Mouse (Mus musculus): ENCODE measurements around the gene Abcf3. TPM values are rescaled to one million over a fixed set of nuclear protein-coding genes. Genes with fewer than 3 reads are reported as not detected.

The Abcf3 gene
- polyA plus RNA-seq, 1 experiment = 24.1 TPM

- peaks cover 30% of the 10 kb centered on the region for H3K4me1 ChIP-seq
- TF ChIP-seq FLI1 (IDR thresholded peaks at IDR 0.05; ENCODE audit: low read length) (no peak), GATA1 (IDR thresholded peaks at IDR 0.05; ENCODE audit: borderline replicate concordance, low read length) (no peak)
- H3K27me3 ChIP-seq (replicated peaks) = no peaks in the 10 kb centered on the region
- H3K36me3 ChIP-seq (replicated peaks; ENCODE audit: low read length) = peaks cover 95% of the 10 kb centered on the region
- no peaks in the 10 kb centered on the region for H3K9me3 ChIP-seq
- H3K4me3 ChIP-seq (replicated peaks) = no peak overlapping the region
These were observed 24.5 kb upstream of the Abcf3 start for GRCm38 (mm10) chr16:20523886-20524285.

- H3K27me3 ChIP-seq (replicated peaks) = no peaks in the 10 kb centered on the region
- TF ChIP-seq FLI1 (IDR thresholded peaks at IDR 0.05; ENCODE audit: low read length) = no peak
- no peak for TF ChIP-seq GATA1 (IDR thresholded peaks at IDR 0.05; ENCODE audit: borderline replicate concordance, low read length)
- H3K9me3 ChIP-seq = no peaks in the 10 kb centered on the region
- H3K4me1 ChIP-seq = no peaks in the 10 kb centered on the region
- H3K4me3 ChIP-seq (replicated peaks) = no peak overlapping the region
- peaks cover 97% of the 10 kb centered on the region for H3K36me3 ChIP-seq (replicated peaks; ENCODE audit: low read length)
These were observed 19.6 kb upstream of the Abcf3 start for GRCm38 (mm10) chr16:20528779-20529178.

- TF ChIP-seq GATA1 (IDR thresholded peaks at IDR 0.05; ENCODE audit: borderline replicate concordance, low read length) (no peak), FLI1 (IDR thresholded peaks at IDR 0.05; ENCODE audit: low read length) (no peak)
- Histone ChIP-seq H3K4me1 (no peaks in the 10 kb centered on the region; the same call in 1 of the 2 replicates), H3K9me3 (no peaks in the 10 kb centered on the region), H3K36me3 (replicated peaks; ENCODE audit: low read length) (peaks cover 91% of the 10 kb centered on the region), H3K27me3 (replicated peaks) (no peaks in the 10 kb centered on the region), H3K4me3 (replicated peaks) (no peak overlapping the region)
These were observed 19.0 kb upstream of the Abcf3 start for GRCm38 (mm10) chr16:20529375-20529774.

GRCm38 (mm10) chr16:20530941-20531340 is 17.4 kb upstream of the Abcf3 start:
- no peak overlapping the region for H3K4me3 ChIP-seq (replicated peaks)
- no peak for TF ChIP-seq GATA1 (IDR thresholded peaks at IDR 0.05; ENCODE audit: borderline replicate concordance, low read length)
- TF ChIP-seq FLI1 (IDR thresholded peaks at IDR 0.05; ENCODE audit: low read length) = no peak
- peaks cover 76% of the 10 kb centered on the region for H3K36me3 ChIP-seq (replicated peaks; ENCODE audit: low read length)
- no peaks in the 10 kb centered on the region for H3K27me3 ChIP-seq (replicated peaks)
- H3K9me3 ChIP-seq = no peaks in the 10 kb centered on the region
- H3K4me1 ChIP-seq = peaks cover 3% of the 10 kb centered on the region; the same call in 1 of the 2 replicates

GRCm38 (mm10) chr16:20534617-20535295 is 13.6 kb upstream of the Abcf3 start:
- no peak for TF ChIP-seq GATA1 (IDR thresholded peaks at IDR 0.05; ENCODE audit: borderline replicate concordance, low read length)
- no peak for TF ChIP-seq FLI1 (IDR thresholded peaks at IDR 0.05; ENCODE audit: low read length)
- Histone ChIP-seq H3K4me1 (peaks cover 38% of the 10 kb centered on the region), H3K27me3 (replicated peaks) (no peaks in the 10 kb centered on the region), H3K4me3 (replicated peaks) (peak overlapping the region; percentile 100), H3K36me3 (replicated peaks; ENCODE audit: low read length) (peaks cover 70% of the 10 kb centered on the region), H3K9me3 (no peaks in the 10 kb centered on the region)

GRCm38 (mm10) chr16:20535296-20536080 is 12.9 kb upstream of the Abcf3 start, which contains the start of gene Ap2m1:
Gene Ap2m1, plus strand, starts transcription at chr16:20535478.
- H3K9me3 ChIP-seq = no peaks in the 10 kb centered on the region
- H3K4me1 ChIP-seq = peaks cover 45% of the 10 kb centered on the region
- peaks cover 70% of the 10 kb centered on the region for H3K36me3 ChIP-seq (replicated peaks; ENCODE audit: low read length)
- H3K4me3 ChIP-seq (replicated peaks) = peak within 1 kb of the TSS; percentile 100
- no peaks in the 10 kb centered on the region for H3K27me3 ChIP-seq (replicated peaks)
- TF ChIP-seq FLI1 (IDR thresholded peaks at IDR 0.05; ENCODE audit: low read length) = no peak
- TF ChIP-seq GATA1 (IDR thresholded peaks at IDR 0.05; ENCODE audit: borderline replicate concordance, low read length) = no peak

GRCm38 (mm10) chr16:20536081-20536665 is 12.2 kb upstream of the Abcf3 start:
- peaks cover 70% of the 10 kb centered on the region for H3K36me3 ChIP-seq (replicated peaks; ENCODE audit: low read length)
- H3K9me3 ChIP-seq = no peaks in the 10 kb centered on the region
- H3K4me1 ChIP-seq = peaks cover 52% of the 10 kb centered on the region
- no peak for TF ChIP-seq FLI1 (IDR thresholded peaks at IDR 0.05; ENCODE audit: low read length)
- TF ChIP-seq GATA1 (IDR thresholded peaks at IDR 0.05; ENCODE audit: borderline replicate concordance, low read length) = no peak
- no peaks in the 10 kb centered on the region for H3K27me3 ChIP-seq (replicated peaks)
- H3K4me3 ChIP-seq (replicated peaks) = peak overlapping the region; percentile 100

GRCm38 (mm10) chr16:20537071-20537471 is 11.3 kb upstream of the Abcf3 start:
- Histone ChIP-seq H3K9me3 (no peaks in the 10 kb centered on the region), H3K27me3 (replicated peaks) (no peaks in the 10 kb centered on the region), H3K4me1 (peaks cover 61% of the 10 kb centered on the region), H3K36me3 (replicated peaks; ENCODE audit: low read length) (peaks cover 70% of the 10 kb centered on the region), H3K4me3 (replicated peaks) (peak overlapping the region; percentile 100)
- no peak for TF ChIP-seq FLI1 (IDR thresholded peaks at IDR 0.05; ENCODE audit: low read length)
- no peak for TF ChIP-seq GATA1 (IDR thresholded peaks at IDR 0.05; ENCODE audit: borderline replicate concordance, low read length)

- Histone ChIP-seq H3K4me1 (peaks cover 64% of the 10 kb centered on the region), H3K36me3 (replicated peaks; ENCODE audit: low read length) (peaks cover 71% of the 10 kb centered on the region), H3K27me3 (replicated peaks) (no peaks in the 10 kb centered on the region), H3K4me3 (replicated peaks) (peak overlapping the region; percentile 100), H3K9me3 (no peaks in the 10 kb centered on the region)
- no peak for TF ChIP-seq GATA1 (IDR thresholded peaks at IDR 0.05; ENCODE audit: borderline replicate concordance, low read length)
- TF ChIP-seq FLI1 (IDR thresholded peaks at IDR 0.05; ENCODE audit: low read length) = no peak
These were observed 10.6 kb upstream of the Abcf3 start for GRCm38 (mm10) chr16:20537601-20538320.
